8 mouse cellular contexts compared by ENCODE assay signal in the genomic region with DNA sequence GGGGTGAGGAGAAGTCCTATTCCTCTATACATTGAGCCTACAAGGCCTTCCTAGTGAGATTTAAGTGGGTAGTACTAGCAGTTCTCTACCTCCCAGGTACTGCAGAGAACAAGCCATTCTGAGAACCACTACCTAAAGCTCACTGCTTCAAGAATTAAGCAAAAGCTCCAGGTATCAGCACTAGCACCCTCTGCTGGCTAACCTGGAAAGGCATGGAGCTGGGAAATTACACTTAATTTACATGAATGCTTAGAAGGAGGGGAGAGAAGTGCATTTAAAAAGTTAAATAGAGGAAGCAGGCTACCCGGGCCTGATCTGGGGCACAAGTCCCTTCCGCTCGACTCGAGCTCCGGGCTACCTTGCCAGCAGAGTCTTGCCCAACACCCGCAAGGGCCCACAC. TPM values are rescaled to one million over a fixed set of nuclear protein-coding genes. Genes with fewer than 3 reads are reported as not detected.
DNase-seq lines count a peak whose midpoint lies in the region; ATAC-seq lines count a peak whose summit lies in the region.
"Had no signal": no experiment of that assay in that cellular context is flagged by ENCODE, and none has a peak within 500 bp of the region (broad histone marks: within the 10 kb centered on the region; RNA-seq: fewer than 3 reads in every experiment).

No protein-coding gene starts in this region.

- no peak overlapping the region for H3K4me2 ChIP-seq in kidney, embryonic 14.5 days (replicated peaks; ENCODE audit: low read depth, low read length)

- no peaks in the 10 kb centered on the region for H3K36me3 ChIP-seq in kidney, embryonic 14.5 days (ENCODE audit: control insufficient read depth, insufficient read depth, low read length)

- no peaks in the 10 kb centered on the region for H3K27me3 ChIP-seq in kidney, embryonic 14.5 days (ENCODE audit: control insufficient read depth, insufficient read depth, low read length)

- H3K4me1 ChIP-seq in kidney, embryonic 14.5 days (ENCODE audit: control insufficient read depth, insufficient read depth, low read length): no peaks in the 10 kb centered on the region

- WGBS in kidney, embryonic 14.5 days: 78% methylated on average over 4 of the region's 6 CpGs

- no peak overlapping the region for H3K9ac ChIP-seq in kidney, embryonic 14.5 days (ENCODE audit: low read depth, low read length)

- no peak overlapping the region for H3K27ac ChIP-seq in kidney, embryonic 14.5 days (ENCODE audit: low read depth, low read length)
- H3K27ac ChIP-seq: macrophage had no signal

- H3K4me3 ChIP-seq in kidney, embryonic 14.5 days (ENCODE audit: low read length): no peak overlapping the region

- peak; percentile 20 for DNase-seq in kidney, adult 9 months
- DNase-seq in CD4-positive, CD25-positive, alpha-beta regulatory T cell, adult 2 months (ENCODE audit: low read depth, low spot score): peak; percentile 54
- DNase-seq in MEL-GATA-1-ER (ENCODE audit: extremely low read depth, low read depth): peak; percentile 47
- DNase-seq in embryo, embryonic 10.5 days (ENCODE audit: low spot score): peak; percentile 47
- DNase-seq in lung, postnatal 36 days: peak; percentile 57
- DNase-seq in right cerebral cortex, postnatal 36 days (ENCODE audit: low spot score in 2 of 2): no peak

- no peak for ATAC-seq in kidney, embryonic 14.5 days (ENCODE audit: low FRiP score, low TSS enrichment)

- H3K9me3 ChIP-seq in kidney, embryonic 14.5 days (ENCODE audit: control insufficient read depth, low read length): no peaks in the 10 kb centered on the region

RNA-seq across cellular contexts. Expression of a gene that starts 24.2 kb away (rescaled TPM):
- polyA plus RNA-seq in kidney, embryonic 14.5 days (2014; fragmentation: Nextera tagmentation; extraction: Ambion mirVana): 23.3 and 28.1 TPM in 2 replicates

RNA-seq across cellular contexts. Expression of a gene that starts 24.3 kb away (rescaled TPM):
- polyA plus RNA-seq in kidney, embryonic 14.5 days (2014; fragmentation: Nextera tagmentation; extraction: Ambion mirVana): 7.3 and 9.7 TPM in 2 replicates

Comparison
In these comparisons a context has a peak if more than half of its experiments do, and no peak if none do; other contexts are left out.
1. DNase-seq: peak in kidney, adult 9 months (single experiment), CD4-positive, CD25-positive, alpha-beta regulatory T cell, adult 2 months (single experiment), MEL-GATA-1-ER (single experiment), embryo, embryonic 10.5 days (single experiment) and lung, postnatal 36 days (single experiment); none in right cerebral cortex, postnatal 36 days (0 of 2).